Mouse (Mus musculus) brain, embryonic 14.5 days (tissue): ENCODE results near the gene Zfp618. TPM values are rescaled to one million over a fixed set of nuclear protein-coding genes. Genes with fewer than 3 reads are reported as not detected.

Experiments
- DNase-seq: peaks from one replicate; pipeline ENCODE4 v3.0.0-alpha.2; 2011; ENCODE audit warnings: low read depth
- CTCF ChIP-seq: fragments of 200-500 bp; IDR thresholded peaks from 2 replicates; pipeline ENCODE4 v1.5.1; 2012; ENCODE audit warnings: inconsistent platforms, mild to moderate bottlenecking, moderate library complexity, borderline replicate concordance; ENCODE audit not compliant: insufficient read depth, insufficient read length; ENCODE audit errors: extremely low read depth
- POLR2A ChIP-seq: fragments of 200-500 bp; IDR thresholded peaks from 2 replicates; pipeline ENCODE4 v1.6.1; 2012; ENCODE audit warnings: mild to moderate bottlenecking, inconsistent platforms, borderline replicate concordance; ENCODE audit not compliant: poor library complexity, insufficient read depth, insufficient read length, severe bottlenecking; ENCODE audit errors: extremely low read depth
- polyA plus RNA-seq: library from polyadenylated mRNA; depleted of rRNA; stranded (reverse); fragments of >200 nt; gene quantifications from 2 replicates; pipeline ENCODE4 v1.2.3, GENCODE M21; 2012

Zfp618 gene
- polyA plus RNA-seq, 1 experiment = 39.7 TPM

GRCm38 (mm10) chr4:62973086-62973485, 7.7 kb downstream of the Zfp618 start:
- peak; percentile 24 for DNase-seq
- no peak for TF ChIP-seq CTCF
- no peak for TF ChIP-seq POLR2A

GRCm38 (mm10) chr4:62974901-62975300, 9.5 kb downstream of the Zfp618 start:
- DNase-seq = no peak
- TF ChIP-seq POLR2A (no peak), CTCF (no peak)

- TF ChIP-seq POLR2A = no peak
- no peak for TF ChIP-seq CTCF
- DNase-seq = no peak
These were observed 10.2 kb downstream of the Zfp618 start for GRCm38 (mm10) chr4:62975541-62975940.

GRCm38 (mm10) chr4:62977454-62977853, 12.1 kb downstream of the Zfp618 start:
- no peak for TF ChIP-seq POLR2A
- TF ChIP-seq CTCF = no peak
- DNase-seq = no peak

- TF ChIP-seq POLR2A = no peak
- TF ChIP-seq CTCF = no peak
- peak; percentile 89 for DNase-seq
These were observed 13.1 kb downstream of the Zfp618 start for GRCm38 (mm10) chr4:62978501-62978911.

GRCm38 (mm10) chr4:62981572-62981971, 16.2 kb downstream of the Zfp618 start:
- TF ChIP-seq CTCF (no peak), POLR2A (no peak)
- no peak for DNase-seq

GRCm38 (mm10) chr4:62983556-62983955, 18.2 kb downstream of the Zfp618 start:
- no peak for TF ChIP-seq POLR2A
- TF ChIP-seq CTCF = no peak
- no peak for DNase-seq

- DNase-seq = peak; percentile 73
- TF ChIP-seq CTCF (no peak), POLR2A (no peak)
These were observed 26.0 kb downstream of the Zfp618 start for GRCm38 (mm10) chr4:62991336-62991735.

- no peak for TF ChIP-seq POLR2A
- no peak for TF ChIP-seq CTCF
- no peak for DNase-seq
These were observed 27.8 kb downstream of the Zfp618 start for GRCm38 (mm10) chr4:62993190-62993589.

- TF ChIP-seq POLR2A (no peak), CTCF (no peak)
These were observed 32.2 kb downstream of the Zfp618 start for GRCm38 (mm10) chr4:62997606-62998005.

GRCm38 (mm10) chr4:62998431-62998835, 33.1 kb downstream of the Zfp618 start:
- TF ChIP-seq CTCF (no peak), POLR2A (no peak)
- peak; percentile 89 for DNase-seq

More at GRCm38 (mm10) chr4:62997606-62998005, 32.2 kb downstream of the Zfp618 start:
- no peak for DNase-seq

GRCm38 (mm10) chr4:62998908-62999307, 33.5 kb downstream of the Zfp618 start:
- TF ChIP-seq POLR2A (no peak), CTCF (no peak)
- peak; percentile 75 for DNase-seq

- DNase-seq = no peak
- TF ChIP-seq CTCF (no peak), POLR2A (no peak)
These were observed 33.9 kb downstream of the Zfp618 start for GRCm38 (mm10) chr4:62999321-62999720.

- TF ChIP-seq CTCF (no peak), POLR2A (no peak)
- DNase-seq = no peak
These were observed 34.5 kb downstream of the Zfp618 start for GRCm38 (mm10) chr4:62999916-63000315.

GRCm38 (mm10) chr4:63000316-63001055, 35.1 kb downstream of the Zfp618 start:
- TF ChIP-seq POLR2A = no peak
- no peak for TF ChIP-seq CTCF
- no peak for DNase-seq

GRCm38 (mm10) chr4:63002386-63002785, 37.0 kb downstream of the Zfp618 start:
- DNase-seq = no peak
- TF ChIP-seq POLR2A (no peak), CTCF (no peak)
